Comparison of ENCODE assay signal across 16 mouse cellular contexts in genomic region chr11:94196311-94196710, GRCm38 (mm10). TPM values are rescaled to one million over a fixed set of nuclear protein-coding genes. Genes with fewer than 3 reads are reported as not detected.
"Had no signal": no experiment of that assay in that cellular context is flagged by ENCODE, and none has a peak within 500 bp of the region (broad histone marks: within the 10 kb centered on the region; RNA-seq: fewer than 3 reads in every experiment).

No protein-coding gene starts in this region.

- H3K9me3 ChIP-seq: limb, embryonic 13.5 days; liver, embryonic 15.5 days; midbrain, embryonic 15.5 days; neural tube, embryonic 12.5 days had no signal

- H3K4me1 ChIP-seq: limb, embryonic 13.5 days; midbrain, embryonic 15.5 days had no signal

- H3K36me3 ChIP-seq: limb, embryonic 13.5 days; liver, embryonic 15.5 days; midbrain, embryonic 15.5 days; neural tube, embryonic 12.5 days had no signal

- H3K9ac ChIP-seq: hindbrain, embryonic 14.5 days; limb, embryonic 13.5 days; liver, embryonic 15.5 days; lung, embryonic 14.5 days; midbrain, embryonic 15.5 days; neural tube, embryonic 12.5 days had no signal

- DNase-seq: left cerebral cortex, postnatal 4 days; lung, embryonic 14.5 days; lung, postnatal 10 days; spleen, adult 18-20 months; thymus, postnatal 4 days had no signal

- H3K27ac ChIP-seq: hindbrain, embryonic 14.5 days; kidney, postnatal 0 days; limb, embryonic 13.5 days; liver, embryonic 15.5 days; macrophage; midbrain, embryonic 15.5 days; neural tube, embryonic 12.5 days had no signal

- H3K27me3 ChIP-seq: limb, embryonic 13.5 days; liver, embryonic 15.5 days; midbrain, embryonic 15.5 days; neural tube, embryonic 12.5 days had no signal

- H3K4me3 ChIP-seq: limb, embryonic 13.5 days; liver, embryonic 15.5 days; megakaryocyte, embryonic 14.5 days; midbrain, embryonic 15.5 days; neural tube, embryonic 12.5 days had no signal

- H3K4me2 ChIP-seq: hindbrain, embryonic 14.5 days; limb, embryonic 13.5 days; liver, embryonic 11.5 days; liver, embryonic 15.5 days; lung, embryonic 14.5 days; midbrain, embryonic 11.5 days; midbrain, embryonic 15.5 days; neural tube, embryonic 12.5 days had no signal

- ATAC-seq: midbrain, embryonic 15.5 days had no signal

RNA-seq across cellular contexts. Expression of gene Wfikkn2, which starts 49.5 kb away (rescaled TPM):
- total RNA-seq: monocyte, adult 5-6 weeks had no signal
- polyA plus RNA-seq: macrophage had no signal
